Mouse (Mus musculus): Measurements from ENCODE around the gene Olfr64. TPM values are rescaled to one million over a fixed set of nuclear protein-coding genes. Genes with fewer than 3 reads are reported as not detected.

Olfr64 gene
- polyA plus RNA-seq, 1 experiment = not detected

DNA sequence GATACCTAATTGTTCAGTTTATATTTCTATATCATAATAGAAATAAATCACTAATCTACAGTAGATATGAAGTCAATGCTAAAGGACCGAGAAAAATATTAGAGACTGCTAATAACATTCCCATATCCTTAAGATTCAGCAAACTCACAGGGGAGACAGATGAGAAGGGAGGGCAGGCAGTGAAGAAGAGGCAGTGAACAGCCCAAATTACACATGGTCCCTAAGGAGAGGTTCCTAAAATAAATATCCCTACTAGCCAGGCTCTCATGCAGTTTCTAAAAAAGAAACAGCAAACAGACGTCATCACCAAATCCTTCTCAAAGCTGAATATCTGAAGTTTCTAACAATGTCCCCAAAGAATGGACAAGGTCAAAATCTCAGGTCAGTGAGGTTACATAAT is 8.9 kb upstream of the Olfr64 start, which contains the start of gene Olfr65:
TSS of gene Olfr65 (plus strand) at position 301 of the 400 bp plus-strand sequence.
- no peaks in the 10 kb centered on the region for H3K36me3 ChIP-seq (ENCODE audit: control insufficient read depth, insufficient read depth, low read length)
- no peaks in the 10 kb centered on the region for H3K27me3 ChIP-seq (replicated peaks; ENCODE audit: control insufficient read depth, insufficient read depth, low read length)
- TF ChIP-seq CTCF (conservative IDR thresholded peaks at IDR 0.05; ENCODE audit: insufficient read depth, insufficient read length, low read depth, low read length) (no peak), POLR2A (IDR thresholded peaks at IDR 0.05; ENCODE audit: low read depth, low read length) (no peak)
- no peaks in the 10 kb centered on the region for H3K4me1 ChIP-seq (ENCODE audit: control insufficient read depth, insufficient read depth, low read length)
- WGBS = 48% methylated on average over 2 of the region's 2 CpGs
- no peak within 1 kb of the TSS for H3K4me3 ChIP-seq (ENCODE audit: insufficient read depth, low read depth, low read length)
- DNase-seq = no peak
- no peak within 1 kb of the TSS for H3K27ac ChIP-seq (ENCODE audit: insufficient read depth, low read depth, low read length)

DNA sequence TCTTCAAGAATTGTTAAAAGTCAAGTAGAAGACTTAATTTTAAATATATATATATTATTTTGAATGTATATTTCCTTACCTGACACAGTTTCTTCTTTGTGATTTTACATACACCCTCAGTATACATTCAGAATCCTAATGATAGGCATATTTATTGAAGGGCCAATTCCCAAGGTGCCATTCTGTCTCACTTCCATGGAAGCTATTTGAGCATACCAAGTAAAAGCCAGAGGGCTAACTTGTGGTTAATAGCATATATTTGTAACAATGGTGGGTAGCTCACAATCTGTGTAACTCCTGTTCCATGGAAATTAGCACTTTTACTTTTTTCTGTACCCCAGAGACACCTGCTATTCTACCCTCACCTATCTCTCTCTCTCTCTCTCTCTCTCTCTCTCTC is 8.1 kb downstream of the Olfr64 start, which contains the start of gene Olfr66:
TSS of gene Olfr66 (minus strand) at position 101 of the 400 bp plus-strand sequence.
- no peak within 1 kb of the TSS for H3K4me3 ChIP-seq (ENCODE audit: insufficient read depth, low read depth, low read length)
- no peak for DNase-seq
- H3K36me3 ChIP-seq (ENCODE audit: control insufficient read depth, insufficient read depth, low read length) = no peaks in the 10 kb centered on the region

DNA sequence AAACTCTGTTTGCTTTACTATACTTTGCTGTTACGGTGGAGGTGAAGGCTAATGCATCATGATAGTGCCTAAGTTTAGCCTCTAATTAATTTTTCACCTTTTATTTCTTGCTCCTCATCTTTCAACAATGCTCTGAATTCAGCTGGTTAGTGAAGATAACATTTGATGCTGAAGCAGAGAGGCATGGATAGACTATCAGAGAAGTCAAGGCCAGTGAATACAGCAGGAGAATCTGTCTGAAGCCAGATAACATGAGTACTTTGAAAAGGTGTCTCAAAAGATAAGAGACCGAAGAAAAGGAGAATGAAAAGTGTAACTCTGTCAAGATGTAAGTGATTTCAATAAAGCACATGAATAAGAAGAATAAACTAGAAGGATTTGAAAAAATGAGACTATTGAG is 17.2 kb downstream of the Olfr64 start:
- Histone ChIP-seq H3K27ac (ENCODE audit: insufficient read depth, low read depth, low read length) (no peak overlapping the region), H3K4me3 (ENCODE audit: insufficient read depth, low read depth, low read length) (no peak overlapping the region), H3K36me3 (ENCODE audit: control insufficient read depth, insufficient read depth, low read length) (no peaks in the 10 kb centered on the region), H3K4me1 (ENCODE audit: control insufficient read depth, insufficient read depth, low read length) (no peaks in the 10 kb centered on the region), H3K27me3 (replicated peaks; ENCODE audit: control insufficient read depth, insufficient read depth, low read length) (no peaks in the 10 kb centered on the region)
- WGBS = 83% methylated on average over 2 of the region's 2 CpGs
- TF ChIP-seq CTCF (conservative IDR thresholded peaks at IDR 0.05; ENCODE audit: insufficient read depth, insufficient read length, low read depth, low read length) (no peak), POLR2A (IDR thresholded peaks at IDR 0.05; ENCODE audit: low read depth, low read length) (no peak)
- no peak for DNase-seq

More for the DNA sequence above, 8.1 kb downstream of the Olfr64 start, which contains the start of gene Olfr66:
- H3K4me1 ChIP-seq (ENCODE audit: control insufficient read depth, insufficient read depth, low read length) = no peaks in the 10 kb centered on the region
- no peak within 1 kb of the TSS for H3K27ac ChIP-seq (ENCODE audit: insufficient read depth, low read depth, low read length)
- H3K27me3 ChIP-seq (replicated peaks; ENCODE audit: control insufficient read depth, insufficient read depth, low read length) = no peaks in the 10 kb centered on the region
- TF ChIP-seq CTCF (conservative IDR thresholded peaks at IDR 0.05; ENCODE audit: insufficient read depth, insufficient read length, low read depth, low read length) = no peak
- TF ChIP-seq POLR2A (IDR thresholded peaks at IDR 0.05; ENCODE audit: low read depth, low read length) = no peak

DNA sequence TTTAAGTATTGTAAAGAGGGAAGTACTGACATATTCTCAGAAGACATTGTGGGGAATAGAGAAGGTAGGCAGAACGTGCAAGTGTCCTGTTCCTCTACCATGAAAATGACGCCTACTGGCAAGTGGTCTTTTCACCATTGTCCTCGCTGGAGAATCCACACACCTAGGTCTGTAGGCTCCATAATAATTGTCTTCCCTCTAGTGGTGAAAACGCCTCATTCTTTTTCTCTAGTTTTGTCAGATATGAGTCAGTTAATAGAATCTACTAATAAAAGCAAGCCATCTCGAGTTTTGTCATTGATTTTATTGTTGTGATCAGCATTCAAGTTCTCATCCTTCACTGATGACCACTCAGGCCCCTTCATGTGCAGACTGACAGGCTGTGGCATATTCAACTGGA is 19.8 kb downstream of the Olfr64 start:
- TF ChIP-seq CTCF (conservative IDR thresholded peaks at IDR 0.05; ENCODE audit: insufficient read depth, insufficient read length, low read depth, low read length) (no peak), POLR2A (IDR thresholded peaks at IDR 0.05; ENCODE audit: low read depth, low read length) (no peak)
- Histone ChIP-seq H3K36me3 (ENCODE audit: control insufficient read depth, insufficient read depth, low read length) (no peaks in the 10 kb centered on the region), H3K27me3 (replicated peaks; ENCODE audit: control insufficient read depth, insufficient read depth, low read length) (no peaks in the 10 kb centered on the region), H3K4me3 (ENCODE audit: insufficient read depth, low read depth, low read length) (no peak overlapping the region), H3K27ac (ENCODE audit: insufficient read depth, low read depth, low read length) (no peak overlapping the region), H3K4me1 (ENCODE audit: control insufficient read depth, insufficient read depth, low read length) (no peaks in the 10 kb centered on the region)
- no peak for DNase-seq
- 30% methylated on average over 5 of the region's 5 CpGs for WGBS

DNA sequence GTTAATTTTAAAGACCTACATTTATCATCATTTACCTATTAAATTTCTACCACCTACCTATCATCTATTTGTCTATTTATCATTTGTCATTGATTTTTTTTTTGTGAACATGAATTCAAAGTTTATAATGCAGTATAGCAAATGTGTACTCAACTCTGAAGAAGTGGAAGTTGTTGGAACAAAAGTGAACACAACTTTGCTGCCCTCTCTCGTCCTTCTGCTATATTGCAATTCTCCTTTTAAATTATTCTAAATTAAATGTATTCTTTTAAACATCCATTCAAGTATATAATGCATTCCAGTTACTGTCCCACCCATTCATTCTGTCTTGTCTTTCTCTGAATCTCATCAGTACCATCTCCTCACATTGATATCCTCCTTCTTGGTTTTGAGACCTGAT is 21.2 kb downstream of the Olfr64 start:
- WGBS = 5% methylated on average over 1 of the region's 1 CpGs
- Histone ChIP-seq H3K4me3 (ENCODE audit: insufficient read depth, low read depth, low read length) (no peak overlapping the region), H3K27me3 (replicated peaks; ENCODE audit: control insufficient read depth, insufficient read depth, low read length) (no peaks in the 10 kb centered on the region), H3K36me3 (ENCODE audit: control insufficient read depth, insufficient read depth, low read length) (no peaks in the 10 kb centered on the region), H3K4me1 (ENCODE audit: control insufficient read depth, insufficient read depth, low read length) (no peaks in the 10 kb centered on the region), H3K27ac (ENCODE audit: insufficient read depth, low read depth, low read length) (no peak overlapping the region)
- DNase-seq = no peak
- TF ChIP-seq CTCF (conservative IDR thresholded peaks at IDR 0.05; ENCODE audit: insufficient read depth, insufficient read length, low read depth, low read length) (no peak), POLR2A (IDR thresholded peaks at IDR 0.05; ENCODE audit: low read depth, low read length) (no peak)

DNA sequence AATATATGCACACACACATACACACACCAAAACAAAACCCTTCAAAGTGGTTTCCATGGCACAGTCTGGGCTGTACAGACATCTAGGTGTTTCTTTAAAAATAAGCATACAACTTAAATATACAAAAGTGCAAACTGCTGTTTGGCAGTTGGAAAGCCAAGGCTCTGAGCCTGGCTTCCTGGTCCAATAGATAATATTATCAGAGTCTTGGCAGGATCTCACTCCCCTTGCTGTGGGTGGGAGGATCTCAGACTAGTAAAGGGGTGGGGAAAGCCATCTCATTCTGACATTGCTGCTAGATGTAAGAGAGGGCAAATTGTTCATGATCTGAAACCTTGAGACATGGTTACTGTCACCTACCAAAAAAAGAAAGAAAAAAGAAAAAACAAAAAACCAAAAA is 23.6 kb downstream of the Olfr64 start:
- H3K4me1 ChIP-seq (ENCODE audit: control insufficient read depth, insufficient read depth, low read length) = no peaks in the 10 kb centered on the region
- H3K36me3 ChIP-seq (ENCODE audit: control insufficient read depth, insufficient read depth, low read length) = no peaks in the 10 kb centered on the region
- no peak for DNase-seq
- TF ChIP-seq POLR2A (IDR thresholded peaks at IDR 0.05; ENCODE audit: low read depth, low read length) = no peak
- TF ChIP-seq CTCF (conservative IDR thresholded peaks at IDR 0.05; ENCODE audit: insufficient read depth, insufficient read length, low read depth, low read length) = no peak
- no peaks in the 10 kb centered on the region for H3K27me3 ChIP-seq (replicated peaks; ENCODE audit: control insufficient read depth, insufficient read depth, low read length)
- no peak overlapping the region for H3K27ac ChIP-seq (ENCODE audit: insufficient read depth, low read depth, low read length)
- no peak overlapping the region for H3K4me3 ChIP-seq (ENCODE audit: insufficient read depth, low read depth, low read length)

DNA sequence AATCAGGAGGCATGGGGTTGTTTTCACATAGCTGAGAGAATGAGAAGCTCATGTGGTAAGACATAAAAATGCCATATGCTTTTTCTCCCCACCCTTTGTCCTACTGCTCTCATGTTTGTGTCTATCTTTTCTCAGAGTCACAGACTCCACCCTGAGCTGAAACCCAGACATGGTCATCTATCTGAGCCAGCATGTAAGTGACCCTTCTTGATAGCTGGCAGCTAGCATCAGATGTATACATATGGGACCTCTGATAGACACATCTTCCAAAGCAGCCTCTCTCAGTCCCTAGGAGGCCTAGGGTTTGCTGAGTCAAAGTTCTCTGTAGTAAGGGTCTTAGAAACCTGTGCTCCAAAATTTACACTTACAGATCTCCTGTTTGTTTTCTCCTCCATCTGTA is 28.6 kb downstream of the Olfr64 start:
- Histone ChIP-seq H3K4me3 (ENCODE audit: insufficient read depth, low read depth, low read length) (no peak overlapping the region), H3K27ac (ENCODE audit: insufficient read depth, low read depth, low read length) (no peak overlapping the region), H3K27me3 (replicated peaks; ENCODE audit: control insufficient read depth, insufficient read depth, low read length) (no peaks in the 10 kb centered on the region), H3K36me3 (ENCODE audit: control insufficient read depth, insufficient read depth, low read length) (no peaks in the 10 kb centered on the region), H3K4me1 (ENCODE audit: control insufficient read depth, insufficient read depth, low read length) (no peaks in the 10 kb centered on the region)
- TF ChIP-seq CTCF (conservative IDR thresholded peaks at IDR 0.05; ENCODE audit: insufficient read depth, insufficient read length, low read depth, low read length) = no peak
- no peak for DNase-seq

DNA sequence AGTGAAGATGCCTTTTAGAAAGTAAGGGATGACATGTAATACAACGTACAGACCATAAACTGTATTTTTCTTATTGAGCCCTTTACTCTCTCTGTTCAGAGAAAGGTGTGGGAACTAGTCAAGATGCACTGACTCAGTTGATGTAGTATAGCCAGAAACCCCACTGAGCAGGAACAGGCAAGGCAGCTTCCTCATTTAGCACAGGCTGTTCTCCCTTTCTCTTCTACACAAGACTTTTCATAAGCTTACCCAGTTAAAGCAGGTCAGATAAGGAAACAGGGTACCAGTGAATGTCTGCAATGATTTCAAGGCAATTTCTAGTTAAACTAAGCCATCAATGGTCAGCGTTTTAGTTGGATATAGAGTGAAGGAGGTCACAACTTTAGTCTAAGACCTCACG is 32.8 kb downstream of the Olfr64 start:
- no peak overlapping the region for H3K27ac ChIP-seq (ENCODE audit: insufficient read depth, low read depth, low read length)
- 87% methylated on average over 3 of the region's 3 CpGs for WGBS
- H3K36me3 ChIP-seq (ENCODE audit: control insufficient read depth, insufficient read depth, low read length) = no peaks in the 10 kb centered on the region
- DNase-seq = no peak
- no peak overlapping the region for H3K4me3 ChIP-seq (ENCODE audit: insufficient read depth, low read depth, low read length)
- H3K27me3 ChIP-seq (replicated peaks; ENCODE audit: control insufficient read depth, insufficient read depth, low read length) = no peaks in the 10 kb centered on the region
- no peaks in the 10 kb centered on the region for H3K4me1 ChIP-seq (ENCODE audit: control insufficient read depth, insufficient read depth, low read length)
- TF ChIP-seq POLR2A (IDR thresholded peaks at IDR 0.05; ENCODE audit: low read depth, low read length) (no peak), CTCF (conservative IDR thresholded peaks at IDR 0.05; ENCODE audit: insufficient read depth, insufficient read length, low read depth, low read length) (no peak)
